Mouse (Mus musculus) heart, postnatal 10 days (tissue): ENCODE data around the gene Olfr572. TPM values are rescaled to one million over a fixed set of nuclear protein-coding genes. Genes with fewer than 3 reads are reported as not detected.
A peak's percentile ranks its signal among the peaks of the same experiment; 100 is the strongest.

Source experiments
- DNase-seq, 2 experiments: peaks; one replicate each; pipeline ENCODE4 v3.0.0; 2021
- intact Hi-C: fragments of 180-260 bp; cut with DNase I; formaldehyde crosslinking; loops from one replicate; pipeline ENCODE4 v1.15.1; 2025
- total RNA-seq, 2 experiments: library from RNA; stranded (reverse); gene quantifications; 2 replicates each; pipeline ENCODE4 v1.2.3; 2021

Gene Olfr572
- not detected for total RNA-seq

GRCm38 (mm10) chr7:102924109-102924508 is at the start of gene Olfr572:
TSS of gene Olfr572 (plus strand) at chr7:102924409.
- intact Hi-C loops = no loop called here
- DNase-seq = no peak

- no peak for DNase-seq
- intact Hi-C loops = no loop called here
Measured at GRCm38 (mm10) chr7:102876822-102877221, 47.4 kb upstream of the Olfr572 start, which contains the start of gene Olfr568. TSS of gene Olfr568 (plus strand) at chr7:102877122.

GRCm38 (mm10) chr7:102890782-102891181 is 33.4 kb upstream of the Olfr572 start, which contains the start of gene Olfr569:
TSS of gene Olfr569 (minus strand) at chr7:102890882.
- no peak for DNase-seq
- intact Hi-C loops = no loop called here

DNA sequence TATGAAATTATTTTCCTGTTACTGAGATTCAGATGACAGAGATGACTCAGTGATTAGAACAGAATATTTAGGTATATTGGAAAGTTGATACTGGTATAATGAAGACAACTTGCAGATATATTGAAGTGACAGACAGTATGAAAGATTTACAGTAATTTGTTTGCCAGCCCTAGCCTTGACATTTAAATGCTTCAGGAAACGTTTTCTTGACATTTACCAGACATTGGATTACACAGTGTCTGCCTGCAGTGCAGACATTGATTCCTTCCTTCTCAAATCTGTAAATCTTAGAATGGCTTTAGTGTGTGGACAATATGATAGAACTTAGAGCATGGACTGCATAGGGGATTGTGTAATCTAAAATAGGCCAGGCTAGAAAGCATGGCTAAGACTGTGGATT is 8.9 kb upstream of the Olfr572 start:
- DNase-seq = no peak
- intact Hi-C loops = loop anchor here (10.0 kb wide), 1 partner anchor 220 kb away; the partner anchor contains the start of gene Olfr557

GRCm38 (mm10) chr7:102916405-102916804 is 7.8 kb upstream of the Olfr572 start:
- DNase-seq = no peak
- intact Hi-C loops = loop anchor here (10.0 kb wide), 1 partner anchor 222 kb away; the partner anchor contains the start of gene Olfr557

- DNase-seq = no peak
- intact Hi-C loops = loop anchor here (10.0 kb wide), 1 partner anchor 222 kb away; the partner anchor contains the start of gene Olfr557
Measured at GRCm38 (mm10) chr7:102917032-102917875, 7.0 kb upstream of the Olfr572 start, which contains the start of gene Olfr571. TSS of gene Olfr571 (minus strand) at chr7:102917536.

DNA sequence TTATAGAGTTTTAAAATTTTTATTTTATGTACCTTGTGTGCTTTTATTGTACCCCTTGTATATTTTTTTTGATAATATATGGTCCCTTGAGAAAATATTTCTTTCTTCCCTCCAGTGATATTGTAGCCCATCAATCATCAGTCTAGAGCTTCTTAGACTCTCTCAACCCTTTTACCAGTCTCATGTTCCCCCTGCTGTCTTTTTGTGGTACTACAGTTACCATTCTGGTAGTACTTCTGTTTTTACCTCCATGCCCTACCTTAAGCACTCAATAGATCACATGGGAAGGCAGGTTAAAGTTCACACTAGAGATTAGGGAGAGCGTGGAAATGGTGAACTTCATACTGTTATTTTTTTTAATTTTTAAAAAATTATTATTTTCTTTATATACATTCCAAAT is 4.6 kb upstream of the Olfr572 start:
- intact Hi-C loops = loop anchor here (2.0 to 10.0 kb wide), 3 partner anchors 225 to 407 kb away; partner anchors contain the start of genes Olfr556 and Olfr557
- DNase-seq = peak; percentile 32 to 62

- no peak for DNase-seq
Measured at GRCm38 (mm10) chr7:102927105-102927504, 2.9 kb downstream of the Olfr572 start.

GRCm38 (mm10) chr7:102942475-102942874 is 18.3 kb downstream of the Olfr572 start, which contains the start of gene Olfr573-ps1:
TSS of gene Olfr573-ps1 (minus strand) at chr7:102942575.
- no peak for DNase-seq
- intact Hi-C loops = no loop called here

More at GRCm38 (mm10) chr7:102927105-102927504, 2.9 kb downstream of the Olfr572 start:
- intact Hi-C loops = no loop called here

DNA sequence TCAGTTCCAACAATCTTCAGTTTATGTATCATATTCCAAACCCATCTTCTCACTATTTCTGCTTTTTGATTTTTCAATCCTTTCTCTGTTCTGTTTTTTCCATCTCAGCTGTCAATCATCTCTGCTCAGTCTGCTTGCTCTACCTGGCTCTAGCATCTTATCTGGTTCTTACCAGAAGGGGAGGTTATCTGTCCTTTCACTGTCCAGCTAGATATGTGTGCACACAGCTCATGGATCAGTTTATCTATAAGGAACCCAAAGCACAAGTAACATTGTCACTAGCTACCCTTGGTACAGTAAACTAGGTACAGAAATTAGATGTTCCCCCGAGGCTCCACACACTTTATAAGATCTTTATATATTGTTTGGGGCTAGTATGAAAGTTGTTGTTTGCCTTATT is 19.2 kb downstream of the Olfr572 start:
- intact Hi-C loops = no loop called here
- no peak for DNase-seq

- no peak for DNase-seq
- intact Hi-C loops = no loop called here
Measured at GRCm38 (mm10) chr7:102948167-102948566, 24.0 kb downstream of the Olfr572 start, which contains the start of gene Olfr574. TSS of gene Olfr574 (plus strand) at chr7:102948467.

DNA sequence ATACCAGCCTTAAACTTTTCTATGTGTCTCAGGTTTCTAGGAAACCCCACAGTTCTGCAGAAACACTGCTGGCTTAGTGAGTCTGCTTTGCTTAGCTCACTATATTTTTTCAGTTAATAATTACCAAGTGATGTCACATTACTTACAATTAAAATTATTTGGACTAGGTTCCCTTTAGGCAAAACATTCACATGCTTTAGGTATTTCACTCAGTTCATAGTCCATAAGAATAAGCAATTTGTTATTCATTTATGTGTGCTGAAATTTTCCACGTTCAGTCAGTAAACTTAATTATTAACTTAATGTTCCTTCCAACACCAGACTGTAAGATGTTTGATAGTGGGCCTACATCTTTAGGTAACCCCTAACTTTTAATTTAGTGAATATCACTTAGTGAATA is 26.5 kb downstream of the Olfr572 start:
- no peak for DNase-seq
- intact Hi-C loops = no loop called here

DNA sequence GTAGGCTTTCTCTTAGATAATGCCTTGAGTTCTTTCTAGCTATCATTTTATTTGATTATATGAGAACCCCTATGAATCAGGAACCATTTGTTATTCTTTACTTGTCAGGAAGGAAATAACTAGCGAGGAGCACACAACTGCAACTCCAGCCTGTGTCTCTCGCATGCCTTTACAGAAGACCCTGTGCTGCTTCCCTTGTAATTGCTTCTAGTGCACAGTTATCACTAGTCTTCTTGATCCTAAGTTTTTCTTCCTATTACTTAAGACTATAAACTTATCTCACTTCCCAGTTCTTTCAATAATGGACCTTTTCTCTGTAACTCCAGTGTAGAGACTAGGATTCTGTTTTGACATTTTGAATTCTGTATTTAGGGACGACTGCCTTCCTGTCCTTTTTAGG is 33.9 kb downstream of the Olfr572 start:
- DNase-seq = no peak
- intact Hi-C loops = no loop called here

GRCm38 (mm10) chr7:102958593-102958992 is 34.4 kb downstream of the Olfr572 start, which contains the start of gene Olfr575:
TSS of gene Olfr575 (minus strand) at chr7:102958775.
- intact Hi-C loops = no loop called here
- DNase-seq = no peak

DNA sequence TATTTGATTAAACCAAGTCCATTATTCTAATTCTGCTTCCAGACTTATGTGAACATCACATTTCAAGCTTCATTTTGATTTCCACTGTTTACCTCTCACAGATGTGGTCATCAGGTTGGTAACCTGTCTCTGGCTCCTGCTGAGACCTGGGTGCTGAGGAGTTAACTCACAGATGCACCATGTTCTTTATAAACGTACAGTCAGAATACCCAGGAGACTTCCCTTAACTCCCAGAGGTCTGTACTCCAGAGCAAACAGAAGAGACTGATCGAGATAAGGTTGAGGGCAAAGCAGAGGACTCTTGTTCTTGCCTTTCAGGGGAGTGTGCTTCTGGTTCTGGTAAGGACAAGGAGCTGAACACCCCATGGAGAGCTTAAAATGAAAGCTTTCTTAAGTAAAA is 38.2 kb downstream of the Olfr572 start, which contains the start of gene Olfr576:
Gene Olfr576 (plus strand): TSS at position 301 of the 400 bp plus-strand sequence.
- intact Hi-C loops = no loop called here
- no peak for DNase-seq

DNA sequence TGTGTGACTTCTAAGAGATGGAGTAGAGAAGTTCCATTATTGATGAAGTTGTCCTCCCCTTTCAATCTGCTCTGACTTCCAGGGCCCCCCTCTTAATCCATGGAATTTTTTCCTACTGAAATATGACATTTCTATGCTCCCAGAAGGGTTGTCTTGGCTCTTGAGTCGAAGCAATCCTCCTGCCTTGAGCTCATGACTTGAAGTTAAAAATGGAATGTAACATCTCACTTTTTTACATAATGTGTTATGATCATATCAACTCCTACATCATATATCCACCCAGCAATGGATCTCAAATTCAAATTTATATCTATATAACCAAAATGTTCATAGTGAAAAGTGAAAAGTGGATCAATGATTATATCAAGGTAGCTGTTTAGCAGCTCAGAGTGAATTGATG is 50.2 kb downstream of the Olfr572 start:
- intact Hi-C loops = no loop called here
- no peak for DNase-seq

GRCm38 (mm10) chr7:102975843-102976242 is 51.6 kb downstream of the Olfr572 start, which contains the start of gene Olfr577:
TSS of gene Olfr577 (minus strand) at chr7:102975943.
- intact Hi-C loops = no loop called here
- no peak for DNase-seq
